Mouse (Mus musculus) myocyte (in vitro differentiated cells): ENCODE data around the gene Urad. TPM values are rescaled to one million over a fixed set of nuclear protein-coding genes. Genes with fewer than 3 reads are reported as not detected.

Experiments
- H3K27me3 ChIP-seq: one replicate; pipeline ENCODE4 v1.6.1; 2011; ENCODE audit not compliant: control insufficient read depth, insufficient read depth, insufficient read length
- H3K36me3 ChIP-seq: one replicate; pipeline ENCODE4 v1.6.1; 2011; ENCODE audit not compliant: control insufficient read depth, insufficient read depth
- H3K4me2 ChIP-seq: one replicate; pipeline ENCODE4 v1.6.1; 2011; ENCODE audit warnings: low read depth, control low read depth
- H3K4me3 ChIP-seq: one replicate; pipeline ENCODE4 v1.5.1; 2011; ENCODE audit warnings: mild to moderate bottlenecking, control low read depth, moderate library complexity
- H3K79me2 ChIP-seq: one replicate; pipeline ENCODE4 v1.6.1; 2011; ENCODE audit not compliant: control insufficient read depth, insufficient read depth
- H3ac ChIP-seq: one replicate; pipeline ENCODE4 v1.6.1; 2011; ENCODE audit not compliant: control insufficient read depth, insufficient read length
- CEBPB ChIP-seq: IDR thresholded peaks from 2 replicates; pipeline ENCODE4 v1.6.1; 2011; ENCODE audit warnings: mild to moderate bottlenecking, moderate library complexity; ENCODE audit not compliant: poor library complexity, insufficient read depth, severe bottlenecking
- E2F4 ChIP-seq: IDR thresholded peaks from one replicate; pipeline ENCODE4 v1.6.1; 2011; ENCODE audit warnings: mild to moderate bottlenecking, control low read depth, moderate library complexity; ENCODE audit not compliant: insufficient read depth
- MAX ChIP-seq: IDR thresholded peaks from one replicate; pipeline ENCODE4 v1.6.1; 2011; ENCODE audit warnings: low read depth, mild to moderate bottlenecking, control low read depth
- MYOD1 ChIP-seq, 3 experiments: IDR thresholded peaks; one replicate each; pipeline ENCODE4 v1.6.1; 2011; ENCODE audit warnings: control low read depth in 2 of 3, low read depth in 2 of 3, mild to moderate bottlenecking in 2 of 3, moderate library complexity in 1 of 3; ENCODE audit not compliant: insufficient read length in 2 of 3, control insufficient read depth in 1 of 3
- MYOG ChIP-seq, 3 experiments: IDR thresholded peaks; one replicate each; pipeline ENCODE4 v1.6.1; 2011; ENCODE audit warnings: control low read depth in 2 of 3, low read depth in 2 of 3, mild to moderate bottlenecking in 2 of 3; ENCODE audit not compliant: insufficient read length in 2 of 3, control insufficient read depth in 1 of 3, insufficient read depth in 1 of 3
- POLR2A ChIP-seq: IDR thresholded peaks from one replicate; pipeline ENCODE4 v1.6.1; 2011; ENCODE audit warnings: low read depth, mild to moderate bottlenecking, control low read depth, moderate library complexity; ENCODE audit not compliant: insufficient read length
- POLR2AphosphoS2 ChIP-seq: IDR thresholded peaks from one replicate; pipeline ENCODE4 v1.6.1; 2011; ENCODE audit warnings: low read depth, control low read depth; ENCODE audit not compliant: insufficient read length
- REST ChIP-seq: IDR thresholded peaks from one replicate; pipeline ENCODE4 v1.6.1; 2011; ENCODE audit warnings: mild to moderate bottlenecking, control low read depth, moderate library complexity; ENCODE audit not compliant: insufficient read depth, insufficient read length
- SRF ChIP-seq: IDR thresholded peaks from one replicate; pipeline ENCODE4 v1.6.1; 2011; ENCODE audit warnings: low read depth; ENCODE audit not compliant: control insufficient read depth, insufficient read length
- TCF12 ChIP-seq: IDR thresholded peaks from one replicate; pipeline ENCODE4 v1.6.1; 2011; ENCODE audit warnings: mild to moderate bottlenecking, control low read depth; ENCODE audit not compliant: poor library complexity, insufficient read depth, severe bottlenecking
- TCF3 ChIP-seq: IDR thresholded peaks from one replicate; pipeline ENCODE4 v1.6.1; 2011; ENCODE audit warnings: low read depth, control low read depth; ENCODE audit not compliant: insufficient read length
- USF1 ChIP-seq: IDR thresholded peaks from one replicate; pipeline ENCODE4 v1.6.1; 2011; ENCODE audit warnings: low read depth, mild to moderate bottlenecking, control low read depth, moderate library complexity
- polyA plus RNA-seq: library from polyadenylated mRNA; unstranded; fragments of >200 nt; fragmentation: generic; extraction: Trizol; gene quantifications from one replicate; pipeline ENCODE4 v1.2.1, GENCODE M21; 2012; ENCODE audit warnings: missing spikeins

Urad gene
- polyA plus RNA-seq, 1 experiment, result not detected

DNA sequence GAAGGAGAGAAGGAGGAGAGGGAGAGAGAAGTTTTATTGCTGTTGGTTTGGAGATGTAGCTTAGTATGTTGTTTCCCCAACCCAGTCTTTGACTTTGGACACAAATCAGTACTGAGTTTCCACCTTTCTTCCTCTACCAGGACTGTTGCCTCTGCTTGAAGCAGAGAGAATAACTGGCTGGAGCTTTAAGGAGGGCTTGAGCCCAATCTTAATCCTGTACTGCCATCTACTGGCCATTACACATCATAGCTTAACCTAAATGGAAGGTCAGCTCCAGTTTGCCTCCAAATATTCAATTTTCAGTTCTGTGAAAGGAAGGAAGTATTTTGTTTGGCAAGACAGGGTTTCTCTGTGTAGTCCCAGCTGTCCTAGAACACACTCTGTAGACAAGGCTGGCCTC lies 2.6 kb downstream of the Urad start:
- Histone ChIP-seq H3K27me3 (peaks cover 27% of the 10 kb centered on the region), H3K4me2 (no peak overlapping the region), H3K36me3 (no peaks in the 10 kb centered on the region), H3K4me3 (no peak overlapping the region), H3ac (no peak overlapping the region), H3K79me2 (no peaks in the 10 kb centered on the region)
- TF ChIP-seq TCF12 (no peak), POLR2AphosphoS2 (no peak), REST (no peak), E2F4 (no peak), TCF3 (no peak), MYOD1 (IDR thresholded peaks at IDR 0.05; ENCODE audit: control insufficient read depth in 1 of 3, insufficient read length in 2 of 3, low read depth in 2 of 3) (no peak), SRF (no peak), CEBPB (no peak), MAX (no peak), MYOG (IDR thresholded peaks at IDR 0.05; ENCODE audit: control insufficient read depth in 1 of 3, insufficient read depth in 1 of 3, insufficient read length in 2 of 3, low read depth in 2 of 3) (no peak), POLR2A (no peak), USF1 (no peak)

DNA sequence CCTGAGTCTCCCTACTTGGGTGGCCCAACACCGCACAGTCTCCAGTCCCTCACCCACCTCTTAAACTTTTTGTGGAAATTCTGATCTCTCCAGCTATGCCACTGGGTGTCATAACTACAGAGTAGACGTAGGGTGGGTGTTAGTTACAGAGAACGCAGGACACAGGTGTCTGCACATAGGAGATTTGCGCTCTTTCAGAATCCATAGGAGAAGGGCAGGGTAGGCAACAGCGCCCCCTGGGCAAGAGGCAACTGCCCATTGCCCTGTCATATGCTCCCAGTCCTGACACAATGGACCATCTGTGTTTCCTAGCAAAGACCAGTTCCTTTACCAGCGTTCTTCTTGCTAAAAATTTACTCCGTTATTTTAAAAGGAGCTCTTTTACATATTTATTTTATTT lies 4.2 kb downstream of the Urad start:
- peaks cover 33% of the 10 kb centered on the region for H3K27me3 ChIP-seq
- H3ac ChIP-seq, result no peak overlapping the region
- H3K4me3 ChIP-seq, result no peak overlapping the region
- TF ChIP-seq REST, result no peak
- TF ChIP-seq MYOG (IDR thresholded peaks at IDR 0.05; ENCODE audit: control insufficient read depth in 1 of 3, insufficient read depth in 1 of 3, insufficient read length in 2 of 3, low read depth in 2 of 3), result no peak
- H3K4me2 ChIP-seq, result no peak overlapping the region
- no peaks in the 10 kb centered on the region for H3K36me3 ChIP-seq
- no peaks in the 10 kb centered on the region for H3K79me2 ChIP-seq

DNA sequence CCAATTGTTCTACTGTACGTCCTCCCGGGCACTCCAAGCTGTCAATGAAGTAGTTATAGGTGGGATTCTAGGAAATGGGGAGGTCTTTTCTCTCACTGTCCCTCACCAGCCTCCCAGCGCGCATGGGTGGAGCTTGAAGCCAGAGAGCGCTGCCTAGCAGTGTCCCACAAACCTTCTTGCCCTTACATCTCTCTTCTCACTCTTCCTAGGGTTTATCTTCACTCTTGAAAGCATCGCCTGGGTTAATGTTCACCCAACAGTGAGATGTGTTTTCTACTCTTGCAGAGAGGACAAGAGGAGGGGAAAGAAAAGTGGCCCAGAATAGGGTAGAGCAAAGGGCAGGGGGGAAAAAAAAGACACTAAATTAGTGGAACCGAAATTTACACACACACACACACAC lies 4.9 kb downstream of the Urad start:
- no peak overlapping the region for H3ac ChIP-seq
- no peak overlapping the region for H3K4me3 ChIP-seq
- H3K36me3 ChIP-seq, result no peaks in the 10 kb centered on the region
- no peak for TF ChIP-seq POLR2A
- TF ChIP-seq TCF12, result no peak
- TF ChIP-seq SRF, result no peak
- no peak for TF ChIP-seq TCF3
- no peak for TF ChIP-seq REST
- no peak for TF ChIP-seq MYOG (IDR thresholded peaks at IDR 0.05; ENCODE audit: control insufficient read depth in 1 of 3, insufficient read depth in 1 of 3, insufficient read length in 2 of 3, low read depth in 2 of 3)
- no peak for TF ChIP-seq USF1
- TF ChIP-seq MYOD1 (IDR thresholded peaks at IDR 0.05; ENCODE audit: control insufficient read depth in 1 of 3, insufficient read length in 2 of 3, low read depth in 2 of 3), result no peak
- TF ChIP-seq CEBPB, result no peak
- TF ChIP-seq MAX, result no peak
- TF ChIP-seq POLR2AphosphoS2, result no peak
- TF ChIP-seq E2F4, result no peak
- no peak overlapping the region for H3K4me2 ChIP-seq
- no peaks in the 10 kb centered on the region for H3K79me2 ChIP-seq
- peaks cover 32% of the 10 kb centered on the region for H3K27me3 ChIP-seq

DNA sequence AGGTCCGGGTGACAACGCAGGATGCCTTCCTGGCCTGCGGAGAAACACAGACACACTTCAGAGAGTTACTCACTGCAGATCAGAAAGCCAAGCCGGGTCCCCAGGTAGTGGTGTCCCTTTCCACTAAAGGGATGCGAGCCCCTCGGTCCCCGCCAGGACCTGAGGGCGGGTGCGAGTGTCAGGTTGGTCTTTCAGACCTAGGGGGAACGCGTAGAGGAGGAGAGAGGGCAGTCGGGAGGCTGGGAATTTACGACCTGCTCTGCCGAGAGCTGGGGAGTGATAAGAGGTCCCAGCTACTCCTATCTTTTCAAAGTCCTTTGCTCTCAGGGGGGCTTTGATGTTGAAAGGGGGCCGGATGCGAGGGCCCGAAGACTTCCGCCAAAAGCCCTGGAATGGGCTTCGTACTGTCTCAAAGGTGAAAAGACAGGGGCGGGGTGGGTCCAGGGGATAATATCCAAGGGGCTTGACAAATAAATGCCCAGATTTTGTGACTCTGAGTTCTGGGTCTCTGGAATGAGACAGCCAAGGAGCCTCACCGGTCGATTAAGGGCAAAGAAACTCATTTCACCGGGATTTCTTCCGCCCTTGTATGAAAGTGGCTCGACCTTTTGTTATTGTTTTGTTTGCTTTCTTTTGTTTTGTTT lies 6.7 kb downstream of the Urad start:
- H3K4me3 ChIP-seq, result no peak overlapping the region
- H3K27me3 ChIP-seq, result peaks cover 23% of the 10 kb centered on the region
- H3ac ChIP-seq, result no peak overlapping the region
- no peak for TF ChIP-seq REST
- TF ChIP-seq SRF, result no peak
- TF ChIP-seq USF1, result no peak
- no peak for TF ChIP-seq MYOD1 (IDR thresholded peaks at IDR 0.05; ENCODE audit: control insufficient read depth in 1 of 3, insufficient read length in 2 of 3, low read depth in 2 of 3)
- no peak for TF ChIP-seq POLR2AphosphoS2
- no peak for TF ChIP-seq MYOG (IDR thresholded peaks at IDR 0.05; ENCODE audit: control insufficient read depth in 1 of 3, insufficient read depth in 1 of 3, insufficient read length in 2 of 3, low read depth in 2 of 3)
- no peak for TF ChIP-seq E2F4
- TF ChIP-seq TCF3, result no peak
- no peak for TF ChIP-seq POLR2A
- TF ChIP-seq CEBPB, result no peak
- no peak for TF ChIP-seq TCF12
- no peak for TF ChIP-seq MAX
- no peaks in the 10 kb centered on the region for H3K36me3 ChIP-seq
- no peaks in the 10 kb centered on the region for H3K79me2 ChIP-seq
- H3K4me2 ChIP-seq, result peak overlapping the region; percentile 57

DNA sequence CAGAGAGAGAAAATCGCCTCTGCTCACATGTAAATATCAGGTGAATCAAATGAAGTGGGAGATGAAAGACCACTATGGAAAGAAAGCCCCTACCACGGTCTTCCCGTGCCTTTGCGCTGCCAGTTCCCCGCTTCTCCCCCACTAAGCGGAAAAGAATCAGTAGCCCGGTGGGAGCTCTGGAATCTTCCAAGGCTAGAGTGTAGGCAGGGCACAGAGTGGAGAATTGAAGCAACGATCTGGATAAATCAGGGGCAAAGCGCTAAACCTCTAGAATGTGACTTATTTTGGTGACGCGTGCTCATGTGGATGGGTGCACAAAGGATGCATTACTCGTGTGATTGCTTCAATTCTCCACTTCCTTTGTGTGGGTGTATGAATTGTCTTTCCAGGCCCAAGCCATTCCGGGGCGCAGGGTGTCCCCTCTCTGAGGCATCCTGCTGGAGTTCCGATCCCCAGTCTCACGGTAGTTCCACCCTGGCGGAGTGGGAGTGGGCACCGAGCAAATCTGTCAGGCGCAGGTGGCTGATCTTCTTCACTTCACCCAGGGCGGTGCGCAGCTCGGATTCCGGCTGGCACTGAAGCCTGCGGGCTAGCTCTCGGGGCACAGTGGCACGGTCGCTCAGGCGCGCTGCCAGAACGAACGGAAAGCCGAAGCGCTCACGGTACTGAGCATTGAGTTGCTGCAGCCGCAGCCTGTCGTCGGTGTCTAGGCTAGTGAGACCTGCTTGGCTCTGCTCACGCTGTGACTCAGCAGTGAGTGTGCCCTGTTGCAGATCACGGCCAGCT lies 7.4 kb downstream of the Urad start:
- Histone ChIP-seq H3K4me3 (no peak overlapping the region), H3K4me2 (peak overlapping the region; percentile 57), H3K27me3 (peaks cover 30% of the 10 kb centered on the region), H3K79me2 (no peaks in the 10 kb centered on the region), H3ac (no peak overlapping the region), H3K36me3 (no peaks in the 10 kb centered on the region)
- no peak for TF ChIP-seq CEBPB
- TF ChIP-seq MYOG (IDR thresholded peaks at IDR 0.05; ENCODE audit: control insufficient read depth in 1 of 3, insufficient read depth in 1 of 3, insufficient read length in 2 of 3, low read depth in 2 of 3), result peak in 1 of 3 experiments; percentile 4
